Mouse (Mus musculus) heart, embryonic 14.5 days (tissue): ENCODE results near the gene Rrp1b. TPM values are rescaled to one million over a fixed set of nuclear protein-coding genes. Genes with fewer than 3 reads are reported as not detected.

Experiments used
- ATAC-seq: fragments of 200-750 bp; cut with Nextera tagmentation; 2 replicates; pipeline ENCODE4 v1.8.0; 2017; ENCODE audit warnings: low read depth, moderate TSS enrichment; ENCODE audit not compliant: insufficient number of reproducible peaks, insufficient read depth, low FRiP score
- H3K27ac ChIP-seq, 2 experiments: fragments of 200-500 bp in 1 of 2; fragments of 300-500 bp in 1 of 2; sonication (generic) in 1 of 2; replicated peaks in 1 of 2; 2 replicates each; pipeline ENCODE4 v1.5.1; 2012 to 2014; ENCODE audit warnings: low read depth in 2 of 2, low read length in 2 of 2, control low read depth in 1 of 2, mild to moderate bottlenecking in 1 of 2, mixed read lengths in 1 of 2; ENCODE audit not compliant: control insufficient read depth in 1 of 2, insufficient read depth in 1 of 2
- H3K27me3 ChIP-seq: fragments of 300-500 bp; sonication (generic); 2 replicates; pipeline ENCODE4 v1.6.1; 2014; ENCODE audit warnings: mild to moderate bottlenecking, low read length, control low read depth; ENCODE audit not compliant: control insufficient read depth, insufficient read depth
- H3K36me3 ChIP-seq: fragments of 300-500 bp; sonication (generic); 2 replicates; pipeline ENCODE4 v1.6.1; 2014; ENCODE audit warnings: mild to moderate bottlenecking, control low read depth, low read length, mixed read lengths; ENCODE audit not compliant: control insufficient read depth, insufficient read depth
- H3K4me1 ChIP-seq, 2 experiments: fragments of 200-500 bp in 1 of 2; fragments of 300-500 bp in 1 of 2; sonication (generic) in 1 of 2; 2 replicates each; pipeline ENCODE4 v1.6.1; 2012 to 2014; ENCODE audit warnings: low read length in 2 of 2, control low read depth in 1 of 2, mixed read lengths in 1 of 2; ENCODE audit not compliant: control insufficient read depth in 2 of 2, insufficient read depth in 2 of 2
- H3K4me2 ChIP-seq: fragments of 300-500 bp; sonication (generic); 2 replicates; pipeline ENCODE4 v1.6.1; 2014; ENCODE audit warnings: mild to moderate bottlenecking, low read length
- H3K4me3 ChIP-seq, 2 experiments: fragments of 200-500 bp in 1 of 2; fragments of 300-500 bp in 1 of 2; sonication (generic) in 1 of 2; 2 replicates each; pipeline ENCODE4 v1.5.1; 2012 to 2014; ENCODE audit warnings: low read length in 2 of 2, mild to moderate bottlenecking in 2 of 2, control low read depth in 1 of 2, low read depth in 1 of 2, moderate library complexity in 1 of 2; ENCODE audit not compliant: control insufficient read depth in 1 of 2, insufficient read depth in 1 of 2
- H3K9ac ChIP-seq: fragments of 300-500 bp; sonication (generic); 2 replicates; pipeline ENCODE4 v1.6.1; 2014; ENCODE audit warnings: mild to moderate bottlenecking, low read length
- H3K9me3 ChIP-seq: fragments of 300-500 bp; sonication (generic); 2 replicates; pipeline ENCODE4 v1.6.1; 2016; ENCODE audit warnings: low read length, control low read depth; ENCODE audit not compliant: control insufficient read depth
- WGBS: fragments of 180-500 bp; shearing (Covaris S2); extraction: QIAGEN DNeasy Blood & Tissue Kit; methylation state at CpG from one replicate; pipeline ENCODE4 v1.1.7; 2014; 5-methylcytosine and 5-hydroxymethylcytosine counted together
- polyA plus RNA-seq: library from polyadenylated mRNA; unstranded; fragments of >200 nt; fragmentation: Nextera tagmentation; extraction: Ambion mirVana; gene quantifications from 2 replicates; pipeline ENCODE4 v1.2.1, GENCODE M21; 2014

Gene Rrp1b
- polyA plus RNA-seq, 1 experiment from 2014 or later: 24.1 TPM

GRCm38 (mm10) chr17:32109201-32109940 lies 73.5 kb downstream of the Rrp1b start:
- ATAC-seq: no peak
- H3K27ac ChIP-seq: no peak overlapping the region
- 66% methylated on average over 6 of the region's 6 CpGs for WGBS

DNA sequence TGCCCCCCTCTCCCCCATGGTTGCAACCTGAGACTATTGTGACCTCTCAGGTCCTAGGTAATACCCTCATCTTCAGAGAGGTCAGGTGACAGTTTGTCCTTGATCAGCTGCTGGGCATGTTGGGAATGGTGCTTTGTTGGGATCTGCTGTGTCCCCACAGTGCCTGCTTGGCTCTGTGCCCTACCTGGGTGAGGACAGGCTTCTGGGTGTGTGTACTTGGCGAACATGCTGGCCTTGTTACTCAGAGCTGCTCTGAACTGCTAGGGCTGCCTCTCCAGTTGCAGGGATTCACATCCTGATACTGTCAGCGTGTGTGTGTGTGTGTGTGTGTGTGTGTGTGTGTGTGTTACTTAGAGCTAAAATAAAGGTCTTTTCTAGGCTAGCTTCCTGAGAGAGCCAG lies 74.5 kb downstream of the Rrp1b start:
- no peaks in the 10 kb centered on the region for H3K36me3 ChIP-seq
- WGBS: 25% methylated on average over 2 of the region's 2 CpGs
- H3K4me1 ChIP-seq: peaks cover 14 to 29% of the 10 kb centered on the region in 2 experiments
- H3K4me2 ChIP-seq: no peak overlapping the region
- H3K4me3 ChIP-seq: no peak overlapping the region
- ATAC-seq: no peak
- no peaks in the 10 kb centered on the region for H3K27me3 ChIP-seq
- no peaks in the 10 kb centered on the region for H3K9me3 ChIP-seq
- H3K27ac ChIP-seq: peak overlapping the region; percentile 41 to 46; a peak in 3 of 4 replicates
- H3K9ac ChIP-seq: peak overlapping the region; percentile 3; the same call in 1 of the 2 replicates

More at GRCm38 (mm10) chr17:32109201-32109940, 73.5 kb downstream of the Rrp1b start:
- H3K9me3 ChIP-seq: no peaks in the 10 kb centered on the region
- peaks cover 14 to 28% of the 10 kb centered on the region in 2 experiments for H3K4me1 ChIP-seq
- no peaks in the 10 kb centered on the region for H3K27me3 ChIP-seq
- no peak overlapping the region for H3K4me2 ChIP-seq
- H3K36me3 ChIP-seq: no peaks in the 10 kb centered on the region
- no peak overlapping the region for H3K9ac ChIP-seq
- no peak overlapping the region for H3K4me3 ChIP-seq

GRCm38 (mm10) chr17:32110980-32111780 lies 75.3 kb downstream of the Rrp1b start:
- WGBS: 77% methylated on average over 10 of the region's 10 CpGs
- no peaks in the 10 kb centered on the region for H3K36me3 ChIP-seq
- peaks cover 14 to 29% of the 10 kb centered on the region in 2 experiments for H3K4me1 ChIP-seq
- ATAC-seq: no peak
- no peak overlapping the region for H3K4me2 ChIP-seq
- H3K9ac ChIP-seq: peak overlapping the region; percentile 41; the same call in 1 of the 2 replicates
- H3K9me3 ChIP-seq: no peaks in the 10 kb centered on the region
- peak overlapping the region in 1 of 2 experiments; percentile 41; a peak in 2 of 4 replicates for H3K27ac ChIP-seq
- H3K4me3 ChIP-seq: no peak overlapping the region
- H3K27me3 ChIP-seq: no peaks in the 10 kb centered on the region

Other genes starting within 250 kb of the Rrp1b start
- 16.6 and 20.3 TPM in 2 replicates for gene Sik1, start 180.3 kb upstream of the Rrp1b start, polyA plus RNA-seq
- gene Hsf2bp, start 249 bp downstream of the Rrp1b start, polyA plus RNA-seq: 0.11 and 0.49 TPM in 2 replicates
- 5.1 and 6.6 TPM in 2 replicates for gene Notch3, start 130.8 kb downstream of the Rrp1b start, polyA plus RNA-seq
- 0.30 and 0.32 TPM in 2 replicates for gene Ephx3, start 153.4 kb downstream of the Rrp1b start, polyA plus RNA-seq
- 54.7 and 57.0 TPM in 2 replicates for gene Brd4, start 248.6 kb downstream of the Rrp1b start, polyA plus RNA-seq